Mouse (Mus musculus) testis, adult 10 weeks (tissue): ENCODE data around the gene Dusp3. TPM values are rescaled to one million over a fixed set of nuclear protein-coding genes. Genes with fewer than 3 reads are reported as not detected.

Experiments
- polyA plus RNA-seq: library from polyadenylated mRNA; stranded (reverse); fragments of 350-450 nt; fragmentation: Illumina TruSeq; extraction: RNeasy Lipid Tissue Mini Kit (QIAGEN cat#74804); gene quantifications from one replicate; pipeline ENCODE4 v1.2.3, GENCODE M21; 2014; ENCODE audit warnings: low read depth, low replicate concordance

Gene Dusp3
- polyA plus RNA-seq: 10.6 TPM

GRCm38 (mm10) chr11:101986913-101987312 is at the start of gene Dusp3:
Gene Dusp3 (minus strand): TSS chr11:101987013.

GRCm38 (mm10) chr11:102028087-102028816 is 41.4 kb upstream of the Dusp3 start, which contains the start of gene Mpp3:
Gene Mpp3 (minus strand): TSS chr11:102028461.

GRCm38 (mm10) chr11:101984054-101985025 is 2.5 kb downstream of the Dusp3 start, which contains the start of gene Cfap97d1:
Gene Cfap97d1 (plus strand): TSS chr11:101984279.

GRCm38 (mm10) chr11:101966965-101967614 is 19.7 kb downstream of the Dusp3 start, which contains the start of gene Sost:
Gene Sost (minus strand): TSS chr11:101967015.

Other genes with a start within 250 kb of the Dusp3 start
- not detected for gene Etv4, start 201.6 kb downstream of the Dusp3 start, polyA plus RNA-seq
- 1.6 TPM for gene Meox1, start 92.6 kb downstream of the Dusp3 start, polyA plus RNA-seq
- 0.76 TPM for gene Sost, start 20.0 kb downstream of the Dusp3 start, polyA plus RNA-seq
- gene Cfap97d1, start 2.7 kb downstream of the Dusp3 start, polyA plus RNA-seq: 510 TPM
- gene Mpp3, start 41.4 kb upstream of the Dusp3 start, polyA plus RNA-seq: 2.2 TPM
- gene Cd300lg, start 54.5 kb upstream of the Dusp3 start, polyA plus RNA-seq: 0.28 TPM
- gene Mpp2, start 101.5 kb upstream of the Dusp3 start, polyA plus RNA-seq: 0.10 TPM
- not detected for gene Ppy, start 114.3 kb upstream of the Dusp3 start, polyA plus RNA-seq
- not detected for gene Pyy, start 120.8 kb upstream of the Dusp3 start, polyA plus RNA-seq
- not detected for gene Nags, start 158.5 kb upstream of the Dusp3 start, polyA plus RNA-seq
- gene Tmem101, start 169.4 kb upstream of the Dusp3 start, polyA plus RNA-seq: 1.8 TPM
- gene Lsm12, start 198.3 kb upstream of the Dusp3 start, polyA plus RNA-seq: 75.9 TPM
- gene G6pc3, start 202.6 kb upstream of the Dusp3 start, polyA plus RNA-seq: 7.8 TPM
- 0.43 TPM for gene Hdac5, start 243.2 kb upstream of the Dusp3 start, polyA plus RNA-seq